In the genomic region with DNA sequence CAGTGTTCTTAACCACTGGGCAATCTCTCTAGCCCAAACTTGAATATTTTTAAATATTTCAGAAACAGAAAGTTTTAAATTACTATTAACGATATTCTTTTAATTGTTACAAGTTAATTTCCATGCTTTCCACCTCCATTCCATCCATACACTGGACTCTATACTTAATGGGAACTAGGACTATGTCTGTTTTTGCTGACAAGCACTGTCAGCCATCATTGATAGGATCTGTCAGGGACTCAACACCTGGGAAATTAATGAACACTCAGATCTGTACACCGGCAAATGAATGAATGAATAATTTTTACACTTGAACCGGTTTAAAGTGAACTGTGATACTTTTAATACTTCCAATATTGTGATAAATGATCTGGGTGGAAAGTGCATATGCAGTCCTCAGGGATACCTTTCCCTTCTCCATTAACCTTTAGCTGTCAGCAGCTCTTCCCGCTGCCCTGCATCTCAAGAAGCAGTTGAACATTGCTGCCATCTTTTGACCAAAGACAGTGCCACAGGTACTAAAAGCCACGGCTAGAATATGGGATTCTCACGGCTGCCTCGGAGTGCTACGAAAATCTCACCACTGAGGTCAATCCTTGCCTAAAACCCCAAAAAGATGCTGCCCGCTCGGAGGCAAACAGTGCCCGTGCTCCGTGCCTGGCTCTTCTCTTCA, we compare ENCODE assay signal across 9 mouse cellular contexts.
A peak's percentile ranks its signal among the peaks of the same experiment; 100 is the strongest.
DNase-seq lines count a peak whose midpoint lies in the region; ATAC-seq and TF ChIP-seq lines count a peak whose summit lies in the region.
"Had no signal": no experiment of that assay in that cellular context is flagged by ENCODE, and none has a peak within 500 bp of the region (broad histone marks: within the 10 kb centered on the region; RNA-seq: fewer than 3 reads in every experiment).

No protein-coding gene starts in this region.

- no peak for TF ChIP-seq POLR2A in ES-Bruce4 (IDR thresholded peaks at IDR 0.05; ENCODE audit: insufficient read depth, low read length)
- TF ChIP-seq POLR2A in limb, embryonic 14.5 days (IDR thresholded peaks at IDR 0.05; ENCODE audit: borderline replicate concordance, extremely low read depth, insufficient read depth, insufficient read length): no peak

- intact Hi-C loops in heart, postnatal 10 days (cut with DNase I): loop anchor here (2.0 to 5.0 kb wide), 2 partner anchors 222 to 236 kb away; a partner anchor contains a TSS
- intact Hi-C loops in heart, postnatal 25 days (cut with DNase I): loop anchor here (2.0 to 5.0 kb wide), 3 partner anchors 221 to 608 kb away; a partner anchor contains a TSS
- intact Hi-C loops in gastrocnemius, postnatal 14 days (cut with DNase I; ENCODE audit: low total_unique reads): loop anchor here (10.0 kb wide), 1 partner anchor 224 kb away; no protein-coding TSS in a partner anchor

- H3K4me2 ChIP-seq in hindbrain, embryonic 12.5 days (replicated peaks): no peak overlapping the region
- no peak overlapping the region for H3K4me2 ChIP-seq in limb, embryonic 14.5 days (replicated peaks; ENCODE audit: low read depth, low read length, severe bottlenecking)

- peak; percentile 54; the same call in 1 of the 2 replicates for ATAC-seq in hindbrain, embryonic 12.5 days (ENCODE audit: low FRiP score)
- 0 out of 2 replicates have a peak, but pooled peaks have one; percentile 46 for ATAC-seq in limb, embryonic 14.5 days (ENCODE audit: low FRiP score, low read depth)

- TF ChIP-seq CTCF in ES-Bruce4 (IDR thresholded peaks at IDR 0.05; ENCODE audit: low read depth, low read length): peak; percentile 29

- no peaks in the 10 kb centered on the region for H3K4me1 ChIP-seq in ES-Bruce4 (ENCODE audit: control insufficient read depth, insufficient read depth, low read length)
- H3K4me1 ChIP-seq in hindbrain, embryonic 12.5 days: no peaks in the 10 kb centered on the region
- no peaks in the 10 kb centered on the region for H3K4me1 ChIP-seq in limb, embryonic 14.5 days (ENCODE audit: control insufficient read depth, insufficient read depth, low read length)
- H3K4me1 ChIP-seq: megakaryocyte, embryonic 14.5 days had no signal

- no peaks in the 10 kb centered on the region for H3K36me3 ChIP-seq in ES-Bruce4 (ENCODE audit: control insufficient read depth, insufficient read depth, low read length, poor library complexity, severe bottlenecking)
- H3K36me3 ChIP-seq in hindbrain, embryonic 12.5 days: no peaks in the 10 kb centered on the region
- no peaks in the 10 kb centered on the region for H3K36me3 ChIP-seq in limb, embryonic 14.5 days (ENCODE audit: control insufficient read depth, insufficient read depth, low read length)

- no peaks in the 10 kb centered on the region for H3K9me3 ChIP-seq in ES-Bruce4 (replicated peaks; ENCODE audit: control insufficient read depth, insufficient read depth, low read length, poor library complexity, severe bottlenecking)
- H3K9me3 ChIP-seq in hindbrain, embryonic 12.5 days (replicated peaks): no peaks in the 10 kb centered on the region
- no peaks in the 10 kb centered on the region for H3K9me3 ChIP-seq in limb, embryonic 14.5 days (ENCODE audit: control insufficient read depth, low read length)
- H3K9me3 ChIP-seq: megakaryocyte, embryonic 14.5 days had no signal

- H3K4me3 ChIP-seq in ES-Bruce4 (ENCODE audit: low read depth, low read length): no peak overlapping the region
- H3K4me3 ChIP-seq in hindbrain, embryonic 12.5 days: no peak overlapping the region
- H3K4me3 ChIP-seq in limb, embryonic 14.5 days (replicated peaks; ENCODE audit: low read length): no peak overlapping the region
- H3K4me3 ChIP-seq: megakaryocyte, embryonic 14.5 days had no signal

- no peak overlapping the region for H3K27ac ChIP-seq in ES-Bruce4 (ENCODE audit: insufficient read depth, low read length)
- no peak overlapping the region for H3K27ac ChIP-seq in hindbrain, embryonic 12.5 days
- H3K27ac ChIP-seq in limb, embryonic 14.5 days (replicated peaks; ENCODE audit: low read depth, low read length): no peak overlapping the region

- TF ChIP-seq EP300 in ES-Bruce4 (IDR thresholded peaks at IDR 0.05; ENCODE audit: insufficient read depth, low read depth, low read length): no peak

- DNase-seq in heart, postnatal 10 days: peak; percentile 50 to 62
- DNase-seq in heart, postnatal 25 days (ENCODE audit: low spot score): no peak
- DNase-seq in cerebellum, adult 9-11 months: peak; percentile 31
- peak; percentile 60 for DNase-seq in limb, embryonic 14.5 days (ENCODE audit: low spot score)
- peak; percentile 66 to 71 for DNase-seq in right cerebral cortex, postnatal 10 days (ENCODE audit: low spot score in 2 of 2)
- DNase-seq in gastrocnemius, postnatal 14 days: no peak

- 52% methylated on average over 12 of the region's 12 CpGs for WGBS in hindbrain, embryonic 12.5 days
- WGBS in limb, embryonic 14.5 days: 43% methylated on average over 12 of the region's 12 CpGs

- no peak overlapping the region for H3K9ac ChIP-seq in ES-Bruce4 (ENCODE audit: low read depth, poor library complexity, severe bottlenecking)
- H3K9ac ChIP-seq in hindbrain, embryonic 12.5 days: no peak overlapping the region
- H3K9ac ChIP-seq in limb, embryonic 14.5 days (ENCODE audit: low read depth, low read length, severe bottlenecking): no peak overlapping the region

- H3K27me3 ChIP-seq in ES-Bruce4 (ENCODE audit: control insufficient read depth, insufficient read depth, low read length, poor library complexity, severe bottlenecking): no peaks in the 10 kb centered on the region; the same call in 1 of the 2 replicates
- no peaks in the 10 kb centered on the region for H3K27me3 ChIP-seq in hindbrain, embryonic 12.5 days
- H3K27me3 ChIP-seq in limb, embryonic 14.5 days (ENCODE audit: control insufficient read depth, insufficient read depth, low read length): peaks cover 5% of the 10 kb centered on the region; the same call in 1 of the 2 replicates
- H3K27me3 ChIP-seq: megakaryocyte, embryonic 14.5 days had no signal

Comparison
In these comparisons a context has a peak if more than half of its experiments do, and no peak if none do; other contexts are left out.
1. DNase-seq: peak in heart, postnatal 10 days (2 of 2), cerebellum, adult 9-11 months (single experiment), limb, embryonic 14.5 days (single experiment) and right cerebral cortex, postnatal 10 days (2 of 2); none in heart, postnatal 25 days (single experiment) and gastrocnemius, postnatal 14 days (single experiment).